Mouse (Mus musculus) liver, embryonic 12.5 days (tissue): ENCODE data around the gene Pik3r4. TPM values are rescaled to one million over a fixed set of nuclear protein-coding genes. Genes with fewer than 3 reads are reported as not detected.

Source experiments
- ATAC-seq: fragments of 200-750 bp; cut with Nextera tagmentation; 2 replicates; pipeline ENCODE4 v1.8.0; 2017; ENCODE audit warnings: moderate number of reproducible peaks, mild to moderate bottlenecking, moderate library complexity
- H3K27ac ChIP-seq: fragments of 300-500 bp; sonication (generic); 2 replicates; pipeline ENCODE4 v1.5.1; 2016; ENCODE audit warnings: mild to moderate bottlenecking
- H3K27me3 ChIP-seq: fragments of 300-500 bp; sonication (generic); replicated peaks from 2 replicates; pipeline ENCODE4 v1.6.1; 2016; ENCODE audit warnings: mild to moderate bottlenecking, moderate library complexity
- H3K36me3 ChIP-seq: fragments of 300-500 bp; sonication (generic); 2 replicates; pipeline ENCODE4 v1.6.1; 2016; ENCODE audit warnings: mild to moderate bottlenecking, moderate library complexity
- H3K4me1 ChIP-seq: fragments of 300-500 bp; sonication (generic); 2 replicates; pipeline ENCODE4 v1.6.1; 2016
- H3K4me2 ChIP-seq: fragments of 300-500 bp; sonication (generic); 2 replicates; pipeline ENCODE4 v1.6.1; 2016; ENCODE audit warnings: mild to moderate bottlenecking, moderate library complexity
- H3K4me3 ChIP-seq: fragments of 300-500 bp; sonication (generic); 2 replicates; pipeline ENCODE4 v1.5.1; 2016; ENCODE audit warnings: mild to moderate bottlenecking, moderate library complexity
- H3K9ac ChIP-seq: fragments of 300-500 bp; sonication (generic); 2 replicates; pipeline ENCODE4 v1.6.1; 2016; ENCODE audit warnings: mild to moderate bottlenecking, moderate library complexity
- H3K9me3 ChIP-seq: fragments of 300-500 bp; sonication (generic); replicated peaks from 2 replicates; pipeline ENCODE4 v1.6.1; 2016; ENCODE audit warnings: mild to moderate bottlenecking, moderate library complexity
- WGBS: fragments of 180-500 bp; shearing (Covaris S2); methylation state at CpG from one replicate; pipeline ENCODE4 v1.1.7; 2016; ENCODE audit not compliant: insufficient replicate concordance; 5-methylcytosine and 5-hydroxymethylcytosine counted together
- polyA plus RNA-seq: library from polyadenylated mRNA; unstranded; fragments of >200 nt; fragmentation: Nextera tagmentation; extraction: Ambion mirVana; gene quantifications from 2 replicates; pipeline ENCODE4 v1.2.1, GENCODE M21; 2016

Gene Pik3r4
- polyA plus RNA-seq, 1 experiment from 2014 or later: 12.1 TPM

DNA sequence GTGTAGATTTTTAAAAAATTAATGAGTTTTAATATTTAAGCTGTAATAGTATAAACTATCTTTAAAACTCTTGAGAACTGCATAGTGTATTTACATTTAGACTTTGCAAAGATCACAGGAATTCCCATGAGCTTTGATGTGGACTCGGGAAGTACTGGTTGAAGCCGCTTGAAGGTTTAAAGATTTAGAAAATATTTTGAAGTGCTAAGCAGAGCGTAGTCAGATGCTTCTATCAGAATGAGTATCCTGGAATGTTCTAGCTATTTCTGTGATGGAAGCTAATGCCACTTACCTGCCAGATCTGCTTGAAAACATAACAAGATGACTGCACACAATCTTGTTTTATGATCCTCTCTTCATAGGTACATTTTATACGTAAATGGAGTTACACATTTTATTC is 28.1 kb downstream of the Pik3r4 start:
- H3K27ac ChIP-seq: no peak overlapping the region
- H3K4me3 ChIP-seq: no peak overlapping the region
- H3K4me1 ChIP-seq: no peaks in the 10 kb centered on the region
- peaks cover 63% of the 10 kb centered on the region for H3K36me3 ChIP-seq
- no peak for ATAC-seq
- 89% methylated on average over 4 of the region's 4 CpGs for WGBS
- no peak overlapping the region for H3K4me2 ChIP-seq
- no peak overlapping the region for H3K9ac ChIP-seq
- no peaks in the 10 kb centered on the region for H3K9me3 ChIP-seq
- H3K27me3 ChIP-seq: no peaks in the 10 kb centered on the region

DNA sequence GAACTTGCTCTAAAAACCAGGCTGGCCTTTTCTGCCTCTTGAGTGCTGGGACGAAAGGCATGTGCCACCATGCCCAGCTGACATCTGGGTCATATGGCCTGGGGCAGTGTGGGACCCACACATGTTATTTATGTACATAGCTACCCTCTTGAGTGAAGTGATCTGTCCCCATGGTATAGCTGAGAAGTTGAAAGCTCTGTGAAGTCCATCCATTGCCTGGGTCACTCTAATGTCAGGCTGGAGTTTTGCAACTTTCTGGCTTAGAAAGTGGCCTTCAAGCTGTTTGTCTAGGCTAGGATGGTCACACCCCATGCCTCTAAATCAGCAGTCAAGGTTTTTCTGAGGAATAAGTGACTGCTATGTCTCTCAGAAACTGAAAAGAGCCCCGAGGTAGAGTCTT is 29.3 kb downstream of the Pik3r4 start:
- Histone ChIP-seq H3K4me2 (no peak overlapping the region), H3K27me3 (no peaks in the 10 kb centered on the region), H3K9ac (no peak overlapping the region), H3K36me3 (peaks cover 67% of the 10 kb centered on the region), H3K4me3 (no peak overlapping the region), H3K9me3 (no peaks in the 10 kb centered on the region), H3K4me1 (no peaks in the 10 kb centered on the region), H3K27ac (no peak overlapping the region)
- WGBS: 74% methylated on average over 2 of the region's 2 CpGs
- ATAC-seq: no peak

DNA sequence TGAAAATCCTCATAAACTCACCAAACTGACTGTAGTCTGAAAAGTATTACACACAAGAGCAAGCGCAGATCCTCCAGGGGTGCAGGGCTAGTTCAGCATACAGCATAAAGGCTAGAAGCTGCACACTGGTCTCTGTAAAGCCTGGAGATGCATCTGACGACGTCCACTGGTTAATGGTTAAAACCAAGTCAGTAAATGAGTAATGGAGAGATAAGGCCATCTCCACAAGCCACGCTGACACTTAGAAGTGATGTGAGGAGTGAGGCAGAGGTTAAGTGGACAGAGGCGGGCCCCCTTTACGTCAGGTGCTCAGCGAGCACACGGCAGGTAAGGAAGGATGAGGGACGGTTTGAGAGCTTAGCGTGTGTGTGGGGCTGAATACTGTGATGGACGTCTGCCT is 33.2 kb downstream of the Pik3r4 start:
- H3K27ac ChIP-seq: no peak overlapping the region
- H3K4me3 ChIP-seq: no peak overlapping the region
- H3K36me3 ChIP-seq: peaks cover 58% of the 10 kb centered on the region
- 0 out of 2 replicates have a peak overlapping the region, but pooled peaks have one; percentile 14 for H3K4me2 ChIP-seq
- ATAC-seq: peak; percentile 54; the same call in 1 of the 2 replicates
- no peaks in the 10 kb centered on the region for H3K4me1 ChIP-seq
- H3K9ac ChIP-seq: no peak overlapping the region
- WGBS: 65% methylated on average over 11 of the region's 11 CpGs
- no peaks in the 10 kb centered on the region for H3K27me3 ChIP-seq
- no peaks in the 10 kb centered on the region for H3K9me3 ChIP-seq

DNA sequence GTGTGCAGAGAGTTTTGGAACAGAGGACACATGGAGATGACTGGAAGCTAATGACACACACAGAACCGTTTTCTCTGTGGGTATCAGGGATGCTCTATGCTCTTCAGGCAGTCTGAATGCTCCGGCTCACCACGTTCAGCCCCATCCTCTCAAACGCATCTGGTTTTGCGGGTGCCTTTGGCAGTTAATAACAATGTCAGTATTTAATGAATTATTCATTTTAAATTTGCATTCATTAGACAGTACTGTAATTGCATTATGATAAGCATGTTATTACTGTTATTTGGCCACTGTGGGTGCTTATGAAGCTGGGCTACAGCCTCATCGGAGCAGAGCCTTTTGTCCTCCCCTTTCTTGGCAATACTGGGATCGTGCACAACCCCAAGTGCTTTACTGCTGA is 38.6 kb downstream of the Pik3r4 start:
- no peak for ATAC-seq
- no peak overlapping the region for H3K4me3 ChIP-seq
- no peaks in the 10 kb centered on the region for H3K4me1 ChIP-seq
- 88% methylated on average over 7 of the region's 7 CpGs for WGBS
- peaks cover 79% of the 10 kb centered on the region for H3K36me3 ChIP-seq
- no peaks in the 10 kb centered on the region for H3K27me3 ChIP-seq
- H3K9me3 ChIP-seq: no peaks in the 10 kb centered on the region
- no peak overlapping the region for H3K27ac ChIP-seq
- no peak overlapping the region for H3K4me2 ChIP-seq
- no peak overlapping the region for H3K9ac ChIP-seq

DNA sequence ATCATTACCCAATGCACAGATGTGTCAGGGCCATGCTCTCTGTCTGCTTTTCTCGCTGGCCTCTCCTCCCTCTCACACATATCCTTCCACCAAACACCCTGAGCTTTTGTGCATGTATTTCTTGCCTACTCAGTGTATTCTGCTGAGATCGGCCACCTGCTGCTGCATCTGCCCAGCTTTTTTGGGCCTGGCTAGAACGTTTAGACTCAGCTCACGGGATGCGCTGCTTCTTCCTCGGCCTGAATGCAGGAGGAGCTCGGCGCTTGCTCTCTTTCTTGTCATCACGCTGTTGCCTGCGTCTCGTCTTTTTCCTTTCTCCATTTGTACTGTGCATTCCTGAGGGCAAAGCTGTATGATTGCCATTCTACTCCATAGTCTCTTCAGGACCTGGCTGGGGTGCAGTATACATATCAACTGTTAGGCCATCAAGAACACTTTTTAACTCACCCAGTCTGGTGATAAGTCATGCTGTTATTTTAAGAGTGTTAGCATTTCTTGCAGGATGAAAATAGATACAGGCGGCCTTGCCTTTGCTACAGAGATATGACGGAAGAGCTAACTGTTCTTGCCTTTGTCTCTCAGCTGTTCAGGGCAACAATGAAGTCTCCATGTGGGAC is 41.9 kb downstream of the Pik3r4 start:
- H3K9me3 ChIP-seq: no peaks in the 10 kb centered on the region
- no peak overlapping the region for H3K27ac ChIP-seq
- 80% methylated on average over 13 of the region's 13 CpGs for WGBS
- H3K27me3 ChIP-seq: no peaks in the 10 kb centered on the region
- H3K4me1 ChIP-seq: no peaks in the 10 kb centered on the region
- ATAC-seq: no peak
- H3K36me3 ChIP-seq: peaks cover 75% of the 10 kb centered on the region
- no peak overlapping the region for H3K9ac ChIP-seq
- H3K4me2 ChIP-seq: no peak overlapping the region
- H3K4me3 ChIP-seq: no peak overlapping the region

DNA sequence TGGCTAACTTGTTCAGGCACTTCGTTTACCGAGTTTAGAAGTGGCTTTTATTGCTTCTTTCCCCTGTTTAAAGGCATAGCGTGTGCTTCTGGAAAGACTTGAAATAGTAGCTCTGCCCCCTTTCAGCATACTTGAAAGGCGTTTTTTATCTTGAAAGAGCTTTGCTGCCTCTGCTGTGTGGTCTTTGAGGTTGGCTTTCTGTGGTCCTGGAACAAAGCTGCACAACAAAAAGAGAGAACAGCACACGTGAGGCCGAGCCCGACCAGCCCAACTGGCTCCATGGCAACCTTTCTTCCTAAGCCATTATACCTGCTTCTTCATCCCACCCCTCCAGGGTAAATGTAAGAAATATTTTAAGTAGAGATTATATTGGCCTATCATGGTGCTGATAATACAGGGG is 46.7 kb downstream of the Pik3r4 start:
- Histone ChIP-seq H3K9ac (no peak overlapping the region), H3K9me3 (no peaks in the 10 kb centered on the region), H3K36me3 (peaks cover 40% of the 10 kb centered on the region), H3K4me1 (no peaks in the 10 kb centered on the region), H3K27ac (no peak overlapping the region), H3K27me3 (no peaks in the 10 kb centered on the region), H3K4me3 (no peak overlapping the region), H3K4me2 (no peak overlapping the region)
- no peak for ATAC-seq
- 70% methylated on average over 7 of the region's 7 CpGs for WGBS

DNA sequence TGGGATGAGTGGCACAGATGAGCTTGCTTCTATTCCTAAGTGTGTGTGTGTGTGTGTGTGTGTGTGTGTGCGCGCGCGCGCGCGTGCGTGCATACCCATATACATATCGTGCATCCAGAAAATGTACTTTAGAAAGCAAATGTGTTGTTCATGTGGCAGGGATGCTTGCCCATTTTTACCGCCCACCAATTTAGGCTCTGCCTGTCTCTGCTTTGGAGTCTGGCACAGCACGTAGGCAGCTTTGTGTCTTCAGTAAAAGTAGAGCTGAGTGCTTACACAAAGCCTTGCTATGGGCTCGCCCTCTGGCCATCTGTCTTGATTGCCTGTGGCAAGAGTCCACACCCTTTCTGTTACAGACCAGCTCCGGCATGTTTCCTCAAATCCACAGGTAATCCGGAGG is 49.7 kb downstream of the Pik3r4 start:
- no peak overlapping the region for H3K4me2 ChIP-seq
- no peak overlapping the region for H3K27ac ChIP-seq
- H3K27me3 ChIP-seq: no peaks in the 10 kb centered on the region
- ATAC-seq: no peak
- no peak overlapping the region for H3K4me3 ChIP-seq
- WGBS: 87% methylated on average over 14 of the region's 14 CpGs
- H3K36me3 ChIP-seq: peaks cover 10% of the 10 kb centered on the region; the same call in 1 of the 2 replicates
- H3K9me3 ChIP-seq: no peaks in the 10 kb centered on the region
- H3K4me1 ChIP-seq: no peaks in the 10 kb centered on the region
- no peak overlapping the region for H3K9ac ChIP-seq

DNA sequence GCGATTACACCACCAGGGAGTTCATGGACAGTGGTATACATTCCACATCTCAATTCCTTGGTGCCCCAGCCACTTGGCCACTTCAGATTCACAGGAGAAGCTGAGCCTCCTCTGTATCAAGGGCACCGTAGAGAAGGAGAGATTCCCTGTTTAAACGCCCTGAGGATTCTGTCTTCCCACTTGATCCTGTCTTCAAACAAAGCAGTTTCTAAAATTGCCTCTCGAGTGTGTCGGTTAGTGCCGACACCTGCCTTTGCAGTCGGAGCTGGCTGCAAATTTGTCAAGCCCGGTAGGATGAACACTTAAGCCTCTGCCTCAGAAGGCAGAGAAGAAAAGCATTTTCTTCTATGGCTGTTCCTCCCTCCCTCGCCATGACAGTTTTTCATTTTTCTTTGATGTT is 50.3 kb downstream of the Pik3r4 start:
- ATAC-seq: no peak
- 82% methylated on average over 9 of the region's 9 CpGs for WGBS
- H3K4me1 ChIP-seq: no peaks in the 10 kb centered on the region

DNA sequence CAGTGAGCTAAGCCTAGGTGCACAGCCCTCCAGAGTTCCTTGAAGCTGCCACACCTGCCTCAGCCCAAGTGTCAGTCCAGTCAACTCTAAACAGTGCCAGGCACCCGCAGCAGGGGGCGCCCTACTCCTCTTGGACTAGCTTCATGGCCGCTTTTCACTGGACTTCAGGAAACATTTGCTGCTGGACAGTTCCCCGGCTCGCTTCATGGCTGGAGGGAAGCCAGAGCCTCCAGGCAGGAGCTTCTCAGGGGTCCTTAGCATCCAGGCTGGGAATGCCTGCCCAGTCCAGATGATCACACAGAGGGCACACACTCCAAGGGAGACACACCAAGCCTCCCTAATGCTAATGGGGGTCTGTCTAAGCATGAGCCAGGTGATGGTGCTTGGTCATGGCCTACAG is 51.1 kb downstream of the Pik3r4 start:
- no peak overlapping the region for H3K27ac ChIP-seq
- ATAC-seq: no peak
- 7% methylated on average over 5 of the region's 5 CpGs for WGBS

More for the DNA sequence above, 50.3 kb downstream of the Pik3r4 start:
- no peak overlapping the region for H3K27ac ChIP-seq
- no peak overlapping the region for H3K9ac ChIP-seq
- peaks cover 4% of the 10 kb centered on the region; the same call in 1 of the 2 replicates for H3K36me3 ChIP-seq
- H3K27me3 ChIP-seq: no peaks in the 10 kb centered on the region
- no peak overlapping the region for H3K4me2 ChIP-seq
- H3K4me3 ChIP-seq: no peak overlapping the region
- H3K9me3 ChIP-seq: no peaks in the 10 kb centered on the region

DNA sequence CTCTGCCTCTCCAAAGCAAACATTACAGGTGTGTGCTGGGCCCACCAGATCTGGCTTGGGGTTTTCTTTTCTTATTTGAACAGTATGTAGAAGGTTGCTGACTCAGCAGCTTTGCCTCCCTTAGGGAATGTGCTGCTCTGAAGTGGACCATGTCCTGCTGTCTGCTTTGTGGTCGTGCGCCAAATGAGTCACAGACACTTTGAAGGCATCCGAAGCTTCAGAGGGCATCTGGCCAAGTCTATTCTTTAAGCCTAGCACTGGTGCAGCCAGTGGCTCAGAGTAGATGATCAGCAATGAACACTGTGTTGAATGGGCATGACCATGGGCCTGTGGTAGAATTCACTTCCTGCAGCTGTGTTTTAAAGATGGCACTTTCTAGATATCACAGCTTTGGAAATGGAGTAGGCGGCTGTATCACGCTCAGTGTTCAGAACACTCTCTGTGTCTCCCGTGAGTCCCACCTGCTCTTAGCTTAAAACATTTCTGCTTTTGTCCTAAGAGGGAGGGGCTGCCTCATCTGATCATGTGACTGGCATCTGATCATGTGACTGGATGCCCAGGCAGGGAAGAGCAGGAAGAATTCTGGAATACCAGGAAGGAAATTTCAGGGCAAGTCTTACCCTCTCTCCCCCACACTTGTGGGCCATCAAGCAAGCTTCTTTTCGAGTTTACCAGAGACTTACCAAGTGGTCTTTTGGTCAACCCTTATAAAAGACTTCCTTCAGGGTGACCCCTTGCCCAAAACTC is 54.2 kb downstream of the Pik3r4 start:
- Histone ChIP-seq H3K4me1 (no peaks in the 10 kb centered on the region), H3K36me3 (no peaks in the 10 kb centered on the region), H3K9me3 (no peaks in the 10 kb centered on the region), H3K4me2 (no peak overlapping the region), H3K27ac (no peak overlapping the region), H3K27me3 (no peaks in the 10 kb centered on the region), H3K9ac (no peak overlapping the region), H3K4me3 (no peak overlapping the region)
- WGBS: 67% methylated on average over 7 of the region's 7 CpGs
- no peak for ATAC-seq

More for the DNA sequence above, 51.1 kb downstream of the Pik3r4 start:
- Histone ChIP-seq H3K27me3 (no peaks in the 10 kb centered on the region), H3K36me3 (no peaks in the 10 kb centered on the region), H3K4me1 (no peaks in the 10 kb centered on the region), H3K4me3 (no peak overlapping the region), H3K4me2 (no peak overlapping the region), H3K9me3 (no peaks in the 10 kb centered on the region), H3K9ac (no peak overlapping the region)

DNA sequence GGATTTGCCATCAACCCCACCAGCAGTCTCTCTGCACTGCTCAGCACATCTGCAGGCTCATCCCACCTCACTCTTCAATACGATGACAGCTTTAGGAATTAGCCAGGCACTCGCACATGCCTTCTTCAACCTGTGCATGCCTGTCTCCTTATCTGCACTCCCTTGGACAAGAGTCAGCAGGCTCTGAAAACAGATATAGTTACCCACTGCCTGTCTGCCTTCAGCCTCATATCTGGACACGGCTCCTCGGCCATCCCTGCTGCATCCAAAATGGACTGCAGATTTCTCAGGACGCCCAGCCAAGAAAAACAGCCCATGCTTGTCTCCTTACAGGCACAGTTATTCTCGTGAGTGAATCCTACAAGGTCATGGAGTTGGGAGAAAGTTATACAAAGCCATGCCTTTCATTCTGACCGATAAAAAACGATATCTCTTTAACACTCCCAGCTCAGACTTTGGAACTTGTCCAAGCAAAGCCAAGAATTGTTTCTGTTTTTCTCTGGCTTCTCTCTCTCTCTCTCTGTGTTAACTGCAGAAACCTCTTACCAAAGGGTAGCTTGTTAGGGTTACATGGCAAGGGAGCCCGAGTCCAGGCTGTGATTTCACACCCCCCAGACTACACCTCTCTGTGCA is 55.1 kb downstream of the Pik3r4 start:
- H3K27ac ChIP-seq: no peak overlapping the region
- no peak overlapping the region for H3K4me2 ChIP-seq

DNA sequence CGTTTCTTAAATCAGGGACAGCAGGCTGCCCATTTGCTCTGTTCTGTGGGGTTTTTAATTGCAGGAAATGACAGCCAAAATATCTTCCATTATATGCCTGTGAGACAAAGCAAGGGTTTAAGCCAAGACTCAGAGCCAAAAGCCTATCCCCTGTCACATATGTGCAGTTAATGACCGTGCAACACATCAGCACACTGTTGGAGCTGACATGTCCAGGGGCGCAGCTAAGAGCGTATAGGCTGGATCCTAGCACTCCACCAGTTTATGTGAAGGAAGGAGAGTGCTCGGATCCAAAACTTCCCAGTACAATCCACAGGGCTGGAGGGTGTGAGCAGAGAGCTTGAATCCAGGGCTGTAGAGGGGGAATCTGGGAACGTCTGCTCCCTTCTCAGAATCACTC is 57.9 kb downstream of the Pik3r4 start:
- WGBS: 68% methylated on average over 6 of the region's 6 CpGs
- Histone ChIP-seq H3K36me3 (no peaks in the 10 kb centered on the region), H3K9me3 (no peaks in the 10 kb centered on the region), H3K27ac (no peak overlapping the region), H3K4me2 (no peak overlapping the region), H3K4me1 (no peaks in the 10 kb centered on the region), H3K27me3 (no peaks in the 10 kb centered on the region), H3K9ac (no peak overlapping the region), H3K4me3 (no peak overlapping the region)
- no peak for ATAC-seq

More for the DNA sequence above, 55.1 kb downstream of the Pik3r4 start:
- Histone ChIP-seq H3K9me3 (no peaks in the 10 kb centered on the region), H3K4me1 (no peaks in the 10 kb centered on the region), H3K9ac (no peak overlapping the region), H3K27me3 (no peaks in the 10 kb centered on the region), H3K36me3 (no peaks in the 10 kb centered on the region), H3K4me3 (no peak overlapping the region)
- 55% methylated on average over 9 of the region's 9 CpGs for WGBS
- ATAC-seq: no peak
